Mouse (Mus musculus) ovary, adult 18-20 months (tissue): ENCODE results near the gene Fign.

Experiments
- DNase-seq: peaks from one replicate; pipeline ENCODE4 v3.0.0; 2022; ENCODE audit warnings: low spot score, mixed read lengths

The Fign gene

DNA sequence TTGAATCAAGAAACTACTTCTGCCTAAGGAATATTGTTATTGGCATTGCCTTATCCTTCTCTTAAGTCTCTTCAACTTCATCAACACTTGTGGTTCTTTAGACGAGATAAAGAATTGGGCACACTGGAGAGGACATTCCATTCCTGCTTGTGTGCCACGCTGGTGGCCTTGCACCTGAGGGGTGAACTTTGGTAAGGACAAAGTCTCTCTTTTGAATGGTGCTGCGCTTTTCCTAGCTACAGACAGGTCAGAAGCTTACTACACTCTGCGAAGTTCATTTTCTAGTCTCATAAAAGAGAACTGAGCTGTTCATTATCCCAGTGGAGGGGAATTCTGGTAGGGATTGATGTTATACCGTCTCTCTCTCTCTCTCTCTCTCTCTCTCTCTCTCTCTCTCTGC lies 38.4 kb downstream of the Fign start:
- DNase-seq = no peak

- DNase-seq = no peak
Observed at GRCm38 (mm10) chr2:64048142-64048541, 49.7 kb downstream of the Fign start.

GRCm38 (mm10) chr2:64043099-64043498 lies 54.7 kb downstream of the Fign start:
- peak; percentile 23 for DNase-seq

- no peak for DNase-seq
Observed at GRCm38 (mm10) chr2:64035393-64035792, 62.4 kb downstream of the Fign start.

- DNase-seq = no peak
Observed at GRCm38 (mm10) chr2:64033871-64034270, 64.0 kb downstream of the Fign start.

DNA sequence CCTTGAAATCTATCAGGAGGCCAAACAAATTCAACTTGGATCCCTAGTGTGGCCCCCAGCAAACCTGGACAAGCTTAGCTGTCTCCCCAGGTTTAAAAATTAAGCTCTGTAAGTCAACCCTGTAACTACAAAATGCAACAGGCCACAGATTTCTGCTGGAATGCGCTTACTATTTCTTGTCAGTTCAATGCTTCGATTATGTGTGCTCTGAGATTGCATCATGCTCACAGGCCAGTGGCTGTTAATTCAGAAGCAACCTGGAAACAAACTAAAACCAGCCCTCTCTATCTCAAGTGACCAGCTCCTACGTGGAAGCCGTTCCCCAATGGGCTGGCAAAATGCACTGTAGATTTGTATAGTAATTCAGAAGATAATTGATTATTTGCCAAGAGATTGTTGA lies 71.9 kb downstream of the Fign start:
- no peak for DNase-seq

- no peak for DNase-seq
Observed at GRCm38 (mm10) chr2:63994304-63995023, 103.4 kb downstream of the Fign start.

DNA sequence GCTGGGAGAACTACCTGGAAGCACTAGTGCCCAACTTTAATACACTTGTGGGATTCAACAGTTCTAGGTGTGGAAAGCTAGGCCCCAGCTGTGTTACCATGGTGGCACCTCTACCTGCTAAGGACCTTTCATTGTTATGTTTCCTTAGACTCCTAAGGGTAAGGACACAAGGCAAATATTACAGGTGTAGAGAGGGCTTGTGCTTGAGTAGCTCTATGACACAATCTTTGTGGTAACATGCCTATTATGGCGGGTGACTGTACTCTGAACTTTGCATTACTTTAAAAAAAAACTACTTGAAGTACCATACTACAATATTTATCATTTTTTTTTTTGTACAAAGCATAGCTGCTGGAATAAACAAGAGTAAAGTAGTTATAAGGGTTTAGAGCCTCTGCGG lies 112.4 kb downstream of the Fign start:
- DNase-seq = no peak

DNA sequence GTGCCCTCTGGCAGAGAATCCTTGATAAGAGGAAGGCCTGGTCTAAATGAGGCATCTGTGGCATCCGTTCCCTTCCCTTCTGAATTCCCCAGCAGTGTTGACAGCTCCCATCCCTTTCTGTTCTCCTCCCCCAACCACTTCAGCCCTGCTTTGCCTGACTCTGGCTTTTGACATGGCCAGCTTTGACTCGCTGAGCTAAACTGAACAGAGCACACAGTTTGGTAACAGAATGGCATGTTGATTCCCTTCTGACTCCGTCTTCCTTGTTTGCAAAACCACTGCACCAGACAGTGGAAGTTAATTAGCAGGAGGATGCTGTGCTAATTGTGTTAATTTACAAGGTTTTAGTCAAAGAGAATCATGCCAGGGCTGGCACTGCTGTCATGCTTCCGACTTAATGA lies 115.5 kb downstream of the Fign start:
- DNase-seq = no peak

DNA sequence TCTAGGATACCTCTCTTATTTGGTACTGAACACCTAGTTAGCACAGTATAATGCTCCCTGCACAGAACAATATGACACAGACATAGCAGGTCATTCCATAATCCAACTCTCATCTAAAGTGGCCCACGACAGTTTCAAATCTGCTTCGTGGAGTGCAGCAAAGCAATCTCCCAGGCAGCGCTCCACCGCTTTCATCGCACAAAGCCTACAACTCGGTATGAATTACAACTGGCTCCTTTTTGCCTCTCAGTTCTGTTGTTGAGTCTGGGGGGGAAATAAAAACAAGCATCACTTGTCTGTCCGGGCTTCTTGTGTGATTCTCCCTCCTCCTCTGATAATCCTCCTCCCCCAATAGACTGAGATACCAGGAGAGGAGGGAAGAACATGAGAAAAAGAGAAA lies 116.4 kb downstream of the Fign start:
- no peak for DNase-seq

- DNase-seq = no peak
Observed at GRCm38 (mm10) chr2:63969633-63970032, 128.2 kb downstream of the Fign start.

- DNase-seq = no peak
Observed at GRCm38 (mm10) chr2:63931041-63931440, 166.8 kb downstream of the Fign start.

GRCm38 (mm10) chr2:63926481-63927097 lies 171.2 kb downstream of the Fign start:
- DNase-seq = no peak

DNA sequence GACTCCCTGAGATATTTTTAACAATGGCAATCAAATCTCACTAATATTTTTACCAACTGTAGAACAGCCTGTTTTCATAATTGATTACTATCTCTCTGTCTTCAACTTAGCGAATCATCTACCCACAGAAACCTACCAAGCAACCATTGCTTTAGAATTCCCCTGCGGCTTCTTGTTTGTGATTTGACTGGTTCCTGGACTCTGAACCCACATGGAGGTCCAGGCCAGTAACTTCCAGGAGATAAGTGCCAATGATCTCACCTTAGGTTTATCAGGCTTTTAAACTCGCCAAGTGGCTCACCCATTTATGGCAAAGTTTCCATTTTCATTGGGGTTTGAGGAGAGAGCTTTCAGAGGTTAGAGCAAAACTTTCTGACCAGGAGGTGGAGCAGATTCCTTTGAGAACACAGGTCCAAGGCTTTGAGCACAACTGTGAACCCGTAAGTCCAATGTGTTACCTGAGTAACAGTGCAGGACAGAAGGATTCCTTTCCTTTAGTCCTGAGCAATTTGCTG lies 172.1 kb downstream of the Fign start:
- no peak for DNase-seq
